Mouse (Mus musculus) right cerebral cortex, adult 2 months (tissue): ENCODE results near the gene Inpp5d.
"Not testable (repeated sequence)": the region's sequence is repeated elsewhere in the genome, so short reads cannot be mapped to it uniquely, and the experiment has no call there.

Experiments used
- DNase-seq, 2 experiments: peaks; one replicate each; pipeline ENCODE4 v3.0.0; 2021 to 2022; ENCODE audit warnings: low spot score in 2 of 2

The Inpp5d gene

DNA sequence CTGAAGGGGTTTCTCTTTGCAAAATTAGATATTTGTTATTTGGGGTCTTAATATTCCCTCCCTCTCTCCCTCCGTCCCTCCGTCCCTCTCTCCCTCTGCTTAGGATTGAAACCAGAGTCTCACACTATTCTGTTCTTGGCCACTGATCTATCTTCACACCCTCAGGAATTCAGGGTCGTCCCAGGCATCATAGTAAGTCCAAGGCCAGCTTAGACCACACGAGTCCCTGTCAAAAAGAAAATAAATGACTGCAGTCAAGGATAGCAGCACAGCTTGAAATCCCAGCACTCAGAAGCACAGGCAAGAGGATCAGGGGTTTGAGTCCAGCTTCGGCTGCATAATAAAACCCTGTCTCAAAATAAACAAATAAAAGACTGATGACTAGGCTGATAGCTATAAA lies 35.0 kb downstream of the Inpp5d start:
- DNase-seq, result no peak

DNA sequence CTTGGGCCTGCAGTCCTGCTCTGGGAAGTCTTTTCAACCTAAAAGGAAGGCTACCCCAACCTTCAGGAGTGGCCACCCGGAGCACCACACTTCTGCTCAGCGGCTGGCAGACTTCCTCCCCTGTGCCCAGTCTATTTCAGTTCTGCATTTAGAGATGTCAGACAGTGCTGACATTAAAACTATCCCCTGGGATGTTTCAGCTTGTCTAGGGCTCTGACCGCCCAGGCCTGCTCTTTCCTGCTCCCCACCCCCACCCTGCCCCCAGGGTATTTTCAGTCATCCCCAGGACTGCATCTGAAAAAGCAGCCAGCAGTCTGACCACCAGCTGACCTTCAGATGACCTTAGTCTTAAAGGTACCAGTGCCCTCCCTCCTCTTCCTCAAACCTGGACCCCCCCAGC lies 38.0 kb downstream of the Inpp5d start:
- DNase-seq, result no peak

DNA sequence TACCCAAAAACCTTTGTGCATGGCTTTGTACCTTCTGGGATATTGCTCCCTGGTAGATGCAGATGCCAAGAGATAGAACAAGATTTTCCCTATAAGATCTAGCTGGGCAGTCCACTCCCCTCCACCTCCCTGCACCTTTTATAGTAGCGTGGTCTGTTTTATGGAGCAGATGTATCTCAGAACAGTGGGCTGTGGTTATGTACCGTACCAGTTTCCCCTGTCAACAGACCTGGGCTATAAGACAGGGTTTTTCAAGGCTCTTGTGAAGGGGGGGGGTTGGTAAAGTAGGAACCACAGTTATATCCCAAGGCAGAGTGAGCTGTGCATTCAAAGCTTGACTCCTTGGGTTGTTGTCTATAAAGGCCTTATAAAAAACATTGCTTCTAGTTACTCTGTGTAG lies 38.4 kb downstream of the Inpp5d start:
- DNase-seq, result no peak

DNA sequence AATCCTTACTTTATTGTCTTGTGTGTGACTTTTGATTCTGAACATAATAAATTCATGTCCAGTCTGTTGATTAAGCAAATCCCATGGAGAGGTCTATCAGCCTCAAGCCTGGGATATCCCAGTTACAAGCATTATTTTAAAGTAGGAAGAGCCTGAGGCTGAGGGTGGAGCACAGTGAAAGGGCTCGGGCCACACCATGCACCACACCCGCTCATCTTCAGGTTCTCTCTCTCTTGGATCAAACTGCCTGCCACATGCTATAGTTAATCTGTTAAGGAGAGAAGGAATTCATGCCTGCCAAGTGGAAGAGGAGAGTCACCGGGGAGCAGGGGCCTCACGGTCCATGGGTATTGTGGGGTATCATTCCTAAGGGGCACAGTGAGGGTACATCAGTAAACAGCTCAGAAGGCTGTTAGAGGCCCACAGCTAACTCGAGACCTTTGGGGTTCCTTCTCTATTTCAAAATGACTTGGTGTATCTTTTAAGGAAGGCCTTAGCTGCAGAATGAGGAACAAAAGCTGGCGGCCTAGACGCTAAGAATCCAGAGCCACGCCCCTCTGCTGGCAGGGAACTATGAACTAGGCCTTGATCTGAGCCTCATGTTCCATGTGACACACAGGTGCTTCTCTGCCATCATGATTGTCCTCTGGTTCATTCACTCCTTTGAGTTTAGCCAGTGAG lies 39.0 kb downstream of the Inpp5d start:
- no peak for DNase-seq

DNA sequence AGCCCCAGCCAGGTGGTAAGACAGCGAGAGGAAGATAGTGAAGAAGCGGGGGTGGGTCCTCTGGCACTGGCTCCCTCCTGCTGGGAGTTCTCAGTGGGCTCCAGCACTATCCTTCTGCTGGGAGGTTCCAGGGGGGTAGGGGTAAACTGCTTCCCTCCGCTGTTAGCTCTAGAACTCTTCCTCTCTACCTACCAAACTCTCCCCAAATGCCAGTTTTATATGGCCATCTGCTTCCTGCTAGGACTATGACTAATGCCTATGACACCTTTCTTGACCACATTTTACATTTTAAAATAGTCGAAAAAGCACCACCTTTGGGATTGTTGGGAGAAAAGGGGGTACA lies 39.5 kb downstream of the Inpp5d start:
- DNase-seq, result no peak

DNA sequence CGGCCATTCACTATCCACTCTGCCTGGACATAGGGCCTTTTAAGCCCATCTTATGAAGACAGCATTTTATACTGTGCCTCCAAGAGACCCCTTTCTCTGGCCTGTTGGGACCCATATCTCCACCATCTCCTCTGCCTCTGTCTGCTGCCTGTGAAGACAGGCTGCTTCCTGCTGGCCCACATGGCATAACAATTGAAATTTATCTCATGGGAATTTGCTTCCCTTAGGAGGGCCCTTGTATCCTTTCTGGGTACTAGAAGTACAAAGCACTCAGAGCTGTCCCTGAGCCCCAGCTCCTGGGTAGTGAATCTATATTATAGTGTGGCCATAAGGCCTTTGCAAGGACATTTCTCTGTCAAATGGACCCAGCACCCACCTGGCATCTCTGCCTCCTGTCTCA lies 40.6 kb downstream of the Inpp5d start:
- no peak for DNase-seq

DNA sequence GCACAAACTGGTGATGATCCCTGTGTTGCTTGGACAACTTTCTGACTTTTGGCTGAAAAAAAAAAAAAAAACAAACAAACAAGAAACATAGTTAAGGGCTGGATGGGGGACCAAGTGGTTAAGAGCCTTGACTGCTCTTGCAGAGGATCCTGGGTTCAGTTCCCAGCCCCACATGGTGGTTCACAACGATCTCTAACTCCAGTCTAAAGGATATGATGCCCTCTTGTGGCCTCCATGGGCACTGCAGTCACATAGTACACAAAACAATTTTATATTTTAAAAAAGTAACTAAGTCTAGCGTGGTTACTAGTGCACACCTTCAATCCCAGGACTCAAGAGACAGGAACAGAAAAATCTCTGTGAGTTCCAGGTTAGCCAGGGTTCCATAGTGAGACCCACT lies 43.9 kb downstream of the Inpp5d start:
- no peak for DNase-seq

DNA sequence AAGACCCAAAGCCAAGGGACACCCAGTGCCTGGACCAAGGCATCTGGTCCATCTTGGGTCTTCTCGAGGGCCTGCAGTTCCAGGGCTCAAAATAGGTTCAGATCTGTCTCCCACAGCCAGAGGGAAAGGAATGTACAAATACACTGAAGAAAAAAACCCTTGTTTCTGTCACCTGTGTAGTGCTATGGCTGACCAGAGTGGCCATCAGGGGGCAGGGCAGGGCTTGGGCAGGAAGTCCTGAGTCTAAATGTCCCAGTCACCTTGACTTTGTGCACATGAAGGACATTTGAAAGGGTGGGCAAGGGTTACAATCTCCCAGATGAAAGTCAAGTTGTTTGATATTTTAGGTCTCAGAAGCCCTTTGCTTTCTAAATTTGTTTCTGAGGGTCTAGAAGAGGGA lies 46.9 kb downstream of the Inpp5d start:
- DNase-seq, result no peak

DNA sequence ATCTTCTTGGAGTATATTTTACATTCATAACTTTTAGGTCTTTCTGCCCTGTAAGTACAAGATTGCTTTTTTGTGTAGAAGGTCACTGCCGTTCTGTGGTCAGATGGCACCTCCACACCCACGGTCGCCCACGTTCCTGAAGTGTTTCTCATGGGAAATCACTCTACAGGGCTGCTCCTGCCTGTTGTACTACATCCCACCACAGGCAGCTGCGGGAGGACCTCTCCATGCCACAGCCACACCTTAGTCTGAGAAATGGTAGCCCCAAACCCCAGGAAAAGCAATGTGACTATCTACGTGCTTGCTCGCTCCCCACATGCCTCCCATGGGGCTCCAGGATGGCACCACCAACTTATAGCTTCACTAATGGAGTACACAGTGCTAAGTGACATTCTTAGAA lies 48.2 kb downstream of the Inpp5d start:
- no peak for DNase-seq

DNA sequence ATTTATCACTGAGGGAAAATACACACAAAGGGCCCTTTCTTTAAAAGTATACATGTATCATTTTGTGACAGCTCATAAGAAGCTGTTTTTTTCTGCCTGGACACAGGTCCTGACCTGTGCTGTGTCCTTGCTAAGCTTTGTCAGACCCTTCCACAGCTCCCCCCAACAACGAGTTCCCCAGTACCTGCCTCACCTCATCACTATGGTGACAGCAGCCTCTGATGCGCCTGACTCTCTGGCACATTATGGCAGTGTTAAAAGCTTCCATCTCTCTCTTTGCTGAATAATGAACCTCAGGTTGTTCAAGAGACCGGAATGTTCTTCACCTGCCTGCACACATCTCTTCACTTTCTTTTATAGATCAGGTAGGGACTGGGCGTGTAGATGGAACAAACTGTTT lies 51.4 kb downstream of the Inpp5d start:
- DNase-seq, result no peak

DNA sequence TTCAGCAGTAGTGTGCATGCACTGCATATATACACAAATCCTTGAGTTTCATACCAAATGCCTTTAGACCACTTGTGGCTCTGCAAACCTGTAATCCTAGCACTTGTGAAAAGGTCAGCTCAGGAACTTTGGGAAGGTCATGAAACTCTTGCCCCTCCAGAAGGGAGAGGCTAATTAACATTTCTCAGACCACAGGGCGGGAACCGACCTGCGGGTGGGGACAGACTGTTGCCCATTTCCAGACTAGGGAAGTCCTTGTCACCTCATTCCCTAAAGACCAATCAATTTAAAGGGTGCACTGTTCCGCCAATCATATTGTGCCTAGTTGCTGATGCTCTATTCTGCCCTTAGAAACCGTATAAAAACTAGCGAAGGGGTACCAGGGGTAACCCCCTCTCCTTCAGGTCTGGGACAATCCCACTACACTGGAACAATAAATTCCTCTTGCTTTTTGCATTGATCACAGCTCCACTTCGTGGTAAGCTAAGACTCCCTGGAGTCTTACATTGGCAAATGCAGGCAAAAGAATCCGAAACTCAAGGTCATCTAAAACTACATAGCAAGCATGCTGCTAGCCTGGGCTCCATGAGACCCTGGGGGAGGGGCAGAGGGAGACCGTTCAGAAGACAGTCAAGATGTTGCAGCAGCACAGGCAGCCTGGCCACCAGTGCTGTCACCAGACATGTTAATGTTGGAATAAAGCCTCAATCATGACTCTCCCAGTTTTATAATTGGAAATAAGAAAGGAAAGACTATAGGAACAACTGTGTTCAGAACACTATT lies 53.9 kb downstream of the Inpp5d start:
- DNase-seq, result no peak

DNA sequence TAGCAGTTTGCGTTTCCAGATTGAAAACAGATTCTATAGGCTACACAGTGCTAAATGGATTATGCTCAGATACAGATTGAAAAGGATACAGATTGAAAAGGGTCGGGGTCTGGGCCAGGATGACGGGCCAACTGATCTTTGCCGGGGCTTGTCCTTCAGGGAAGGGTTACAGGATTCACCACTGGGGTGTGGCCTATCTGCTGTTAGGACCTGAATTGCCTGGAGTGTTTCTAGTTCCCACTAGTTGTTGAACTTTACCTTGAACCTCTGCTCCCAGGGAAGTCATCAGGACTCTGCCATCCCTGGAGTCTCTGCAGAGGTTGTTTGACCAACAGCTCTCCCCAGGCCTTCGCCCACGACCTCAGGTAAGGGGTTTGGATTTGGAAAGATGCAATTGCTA lies 55.9 kb downstream of the Inpp5d start:
- no peak for DNase-seq

DNA sequence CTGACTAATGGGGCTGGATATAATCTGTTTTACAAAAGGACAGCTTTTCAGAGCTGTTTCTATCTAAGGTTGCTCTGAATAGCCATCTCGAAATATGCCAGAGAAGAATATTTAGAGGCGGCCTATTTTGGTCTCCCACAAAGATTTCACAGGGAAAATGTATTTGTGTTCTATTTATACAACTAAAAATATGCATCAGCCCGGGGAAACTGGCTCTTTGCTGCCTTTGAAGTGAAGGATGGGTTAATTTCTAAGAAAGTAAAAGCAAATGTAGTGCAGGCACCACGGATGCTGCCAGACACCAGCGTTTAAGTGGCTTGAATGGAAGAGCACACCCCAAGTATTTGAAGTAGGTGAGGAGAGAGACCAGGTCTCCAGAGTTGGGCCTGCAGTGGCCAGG lies 59.0 kb downstream of the Inpp5d start:
- DNase-seq, result peak in 1 of 2 experiments; percentile 46

DNA sequence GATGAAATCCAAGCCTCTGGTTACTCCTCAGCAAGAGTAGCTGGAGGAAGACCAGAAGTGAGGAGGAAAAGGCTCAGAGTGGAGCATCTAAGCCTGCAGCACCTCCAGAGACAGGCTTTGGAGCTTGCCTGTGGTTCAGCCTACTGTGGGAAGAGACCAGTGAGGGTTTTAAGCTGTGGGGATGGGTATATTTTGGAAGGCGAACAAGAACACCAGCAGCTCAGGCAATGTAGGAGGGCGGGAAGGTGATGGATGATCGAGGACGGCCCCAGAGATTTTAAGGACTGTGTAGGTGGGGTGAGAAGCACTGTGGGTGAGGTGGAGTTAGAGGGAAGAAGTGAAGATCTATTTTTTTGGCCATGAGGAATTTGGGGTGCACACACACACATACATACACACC lies 60.8 kb downstream of the Inpp5d start:
- peak in 1 of 2 experiments; percentile 39 for DNase-seq

DNA sequence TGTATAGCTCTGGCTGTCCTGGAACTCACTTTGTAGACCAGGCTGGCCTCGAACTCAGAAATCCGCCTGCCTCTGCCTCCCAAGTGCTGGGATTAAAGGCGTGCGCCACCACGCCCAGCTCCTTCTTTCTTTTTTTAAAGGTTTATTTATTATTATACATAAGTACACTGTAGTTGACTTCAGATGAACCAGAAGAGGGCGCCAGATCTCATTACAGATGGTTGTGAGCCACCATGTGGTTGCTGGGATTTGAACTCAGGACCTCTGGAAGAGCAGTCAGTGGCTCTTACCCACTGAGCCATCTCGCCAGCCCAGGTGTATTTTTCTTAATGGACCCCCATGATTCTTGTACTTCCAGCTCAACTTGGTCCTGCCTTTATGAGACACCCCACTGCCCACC lies 62.4 kb downstream of the Inpp5d start:
- not testable (repeated sequence) for DNase-seq

DNA sequence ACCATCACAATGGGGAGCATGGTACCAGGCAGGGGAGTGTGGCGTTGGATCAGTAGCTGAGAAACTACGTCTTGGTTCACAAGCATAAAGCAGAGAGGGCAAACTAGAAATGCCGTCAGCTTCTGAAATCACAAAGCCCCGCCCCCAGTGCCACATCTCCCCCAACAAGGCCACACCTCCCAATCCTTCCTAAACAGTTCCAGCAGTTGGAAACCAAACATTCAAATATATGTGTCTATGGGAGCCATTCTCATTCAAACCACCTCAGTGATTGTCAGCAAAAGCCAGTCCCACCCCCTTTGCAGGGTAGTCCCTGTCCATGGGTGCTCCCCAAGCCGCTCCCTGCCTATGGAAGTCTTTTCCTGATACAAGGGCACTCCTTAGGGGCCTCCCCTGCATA lies 64.0 kb downstream of the Inpp5d start:
- no peak for DNase-seq

DNA sequence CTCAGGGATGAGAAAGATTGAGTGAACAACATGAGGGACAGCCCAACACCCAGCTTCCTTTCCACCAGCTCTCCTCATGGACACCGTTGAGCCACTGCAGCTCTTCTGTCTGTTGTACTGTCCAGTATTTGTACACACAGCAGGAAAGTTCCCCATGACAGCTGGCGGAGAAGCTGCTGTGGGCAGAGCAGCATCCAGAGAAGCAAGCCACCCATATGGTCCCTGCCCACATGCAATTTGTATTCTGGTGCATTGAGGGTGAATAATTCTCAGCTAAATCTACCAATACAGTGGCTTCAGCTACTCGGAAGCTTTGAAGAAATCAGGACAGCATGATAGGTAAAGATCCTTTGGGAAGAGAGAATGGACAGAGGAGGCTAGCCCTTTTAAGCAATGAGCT lies 64.7 kb downstream of the Inpp5d start:
- peak; percentile 78 for DNase-seq

DNA sequence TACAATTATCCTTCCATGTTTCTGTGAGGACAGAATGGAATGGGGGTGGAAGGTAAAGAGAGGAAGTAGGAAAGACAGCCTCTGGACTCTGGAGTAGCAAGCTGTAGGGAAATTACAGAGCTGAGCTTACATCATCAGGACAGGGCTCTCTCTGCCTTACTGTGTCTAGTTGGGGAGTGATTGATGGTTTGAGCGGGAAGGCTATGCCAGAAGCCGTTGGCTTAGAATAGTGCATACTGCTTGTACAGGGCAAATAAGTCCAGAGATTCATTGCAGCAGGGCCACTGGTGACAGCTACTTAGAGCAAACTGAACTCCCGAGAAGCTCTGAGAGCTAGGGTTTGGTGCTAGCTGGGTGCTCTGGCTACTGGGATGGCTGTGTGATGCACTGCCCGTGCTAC lies 66.2 kb downstream of the Inpp5d start:
- DNase-seq, result peak in 1 of 2 experiments; percentile 23

DNA sequence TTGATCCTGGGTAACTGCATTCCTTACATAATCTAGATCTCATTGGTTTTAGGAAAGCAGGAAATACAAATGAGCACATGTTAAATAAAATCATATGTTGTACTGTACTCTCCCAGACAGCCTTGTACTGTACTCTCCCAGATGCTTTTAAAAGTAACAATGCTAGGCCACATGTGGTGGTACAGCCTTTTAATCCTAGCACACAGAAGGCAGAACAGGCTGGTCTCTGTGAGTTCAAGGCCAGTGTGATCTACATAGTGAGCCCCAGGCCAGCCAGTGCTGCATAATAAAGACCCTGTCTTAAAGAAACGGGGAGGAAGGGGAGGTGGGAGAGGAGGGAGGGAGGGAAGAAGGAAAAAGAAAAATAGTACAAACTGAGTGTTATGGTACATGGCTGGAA lies 66.9 kb downstream of the Inpp5d start:
- DNase-seq, result no peak

DNA sequence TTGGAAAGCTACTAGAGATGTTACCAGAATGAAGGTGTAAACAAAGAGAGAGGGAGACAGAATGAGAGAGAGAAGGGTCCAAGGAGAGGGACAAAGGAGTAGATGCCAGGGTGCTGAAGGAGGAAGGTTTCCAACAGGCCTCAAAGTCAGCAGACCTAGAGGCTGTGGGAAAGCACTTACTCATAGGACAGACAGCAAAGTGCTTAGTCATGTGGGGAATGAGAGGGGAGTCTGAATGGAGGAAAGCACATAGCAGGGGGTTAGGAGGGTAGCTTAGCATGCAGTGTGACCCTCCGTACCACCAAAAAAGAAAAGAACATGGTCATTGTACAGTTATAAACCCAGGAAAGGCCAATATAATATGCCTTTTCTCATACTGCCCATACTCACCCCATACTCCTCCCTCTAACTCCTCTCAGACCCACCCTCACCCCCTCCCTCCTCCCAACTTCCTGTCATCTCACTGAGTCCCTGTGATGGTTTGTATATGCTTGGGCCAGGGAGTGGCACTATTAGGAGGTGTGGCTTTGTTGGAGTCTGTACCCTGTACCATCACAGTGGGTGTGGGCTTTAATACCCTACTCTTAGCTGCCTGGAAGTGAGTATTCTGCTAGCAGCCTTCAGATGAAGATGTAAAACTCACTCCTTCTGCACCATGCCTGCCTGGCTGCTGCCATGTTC lies 69.7 kb downstream of the Inpp5d start:
- no peak for DNase-seq

DNA sequence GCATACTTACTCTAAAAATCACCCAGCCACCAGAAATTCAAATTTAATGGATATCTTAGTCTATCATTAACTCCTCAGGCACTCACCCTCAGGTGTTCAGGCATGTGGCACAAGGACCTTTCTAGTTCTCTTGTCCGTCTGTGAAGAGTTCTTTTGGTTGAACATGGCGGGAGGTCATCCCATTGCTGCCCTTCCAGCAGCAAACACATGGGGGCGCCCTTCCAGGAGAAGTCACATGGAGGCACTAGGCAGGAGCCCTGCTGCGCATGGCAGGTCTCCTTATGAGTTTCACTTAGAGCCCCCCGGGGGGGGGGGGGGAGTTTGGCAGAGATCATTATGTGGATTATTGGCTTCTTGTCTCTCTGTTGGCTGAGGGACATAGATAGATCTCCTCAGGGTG lies 76.2 kb downstream of the Inpp5d start:
- no peak for DNase-seq

DNA sequence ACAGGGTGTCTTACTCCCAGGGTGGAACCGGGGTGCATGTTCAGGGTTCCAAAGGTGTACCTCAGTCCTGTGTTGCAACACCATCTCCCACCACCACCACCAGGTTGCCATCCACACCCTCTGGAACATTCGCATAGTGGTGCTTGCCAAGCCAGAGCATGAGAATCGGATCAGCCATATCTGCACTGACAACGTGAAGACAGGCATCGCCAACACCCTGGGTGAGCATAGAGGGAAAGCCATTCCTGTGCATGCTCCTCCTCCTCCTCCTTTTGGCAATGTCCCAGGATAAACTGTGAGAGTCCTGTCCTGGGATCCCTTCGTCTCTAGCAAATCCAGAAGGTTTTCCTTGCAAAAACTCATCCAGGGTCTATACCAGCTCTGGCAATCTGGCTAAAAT lies 77.9 kb downstream of the Inpp5d start:
- DNase-seq, result no peak

DNA sequence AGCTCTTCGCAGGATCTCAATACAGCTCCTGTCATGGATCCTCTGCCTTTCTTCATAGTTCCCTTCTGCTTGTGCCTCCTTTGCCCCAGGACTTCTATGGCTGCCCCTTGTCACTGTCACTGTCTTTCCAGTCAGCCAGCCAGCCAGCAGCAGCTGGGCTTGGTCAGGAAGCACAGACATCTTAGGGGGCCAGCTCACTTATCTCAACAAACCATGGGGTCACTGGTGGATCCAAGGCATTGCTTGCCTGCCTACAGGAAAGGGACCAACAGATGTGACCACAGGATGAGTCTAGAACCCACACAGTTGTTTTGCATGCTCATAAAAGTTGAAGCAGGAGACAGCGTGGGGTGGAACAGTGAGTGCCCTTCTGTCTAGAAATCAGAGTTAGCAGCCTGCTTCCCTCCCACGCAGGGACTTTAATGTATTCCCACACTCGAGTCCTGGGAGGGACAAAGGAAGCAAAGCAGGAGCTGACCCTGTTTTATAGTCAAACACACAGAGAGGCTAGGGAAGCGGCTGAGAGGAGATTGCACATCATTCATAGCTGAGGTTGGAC lies 79.9 kb downstream of the Inpp5d start:
- DNase-seq, result peak in 1 of 2 experiments; percentile 39
